In the genomic region with DNA sequence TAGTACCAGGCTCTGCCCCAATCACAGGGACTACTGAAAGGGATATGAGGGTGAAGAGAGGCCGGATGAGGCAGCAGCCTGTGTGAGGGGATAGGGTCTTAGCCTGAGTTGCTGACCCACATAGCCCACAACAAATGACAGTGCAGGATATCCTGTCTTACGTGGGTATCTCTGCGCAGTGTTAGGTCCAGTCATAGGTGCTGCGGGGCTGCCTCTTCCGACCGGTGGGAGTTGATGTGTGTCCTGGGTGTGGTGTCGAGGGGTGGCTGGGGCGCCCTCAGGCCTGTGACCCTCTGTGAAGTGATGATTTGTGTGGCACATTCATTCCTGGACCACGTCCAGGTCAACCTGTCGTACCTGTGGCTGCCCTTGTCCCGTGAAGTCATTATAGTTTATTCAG, we compare ENCODE assay signal across 16 mouse cellular contexts.
"Had no signal": no experiment of that assay in that cellular context is flagged by ENCODE, and none has a peak within 500 bp of the region (broad histone marks: within the 10 kb centered on the region; RNA-seq: fewer than 3 reads in every experiment).

No protein-coding gene starts in this region.

- H3K27ac ChIP-seq: kidney, postnatal 0 days; layer of hippocampus, adult 2 months; left cerebral cortex, adult 2 months; limb, embryonic 12.5 days; macrophage; midbrain, embryonic 12.5 days had no signal

- H3K9me3 ChIP-seq: limb, embryonic 12.5 days; midbrain, embryonic 12.5 days had no signal

- H3K4me2 ChIP-seq: limb, embryonic 12.5 days; lung, embryonic 14.5 days; midbrain, embryonic 12.5 days had no signal

- H3K27me3 ChIP-seq: limb, embryonic 12.5 days; midbrain, embryonic 12.5 days had no signal

- H3K4me3 ChIP-seq: layer of hippocampus, adult 2 months; left cerebral cortex, adult 2 months; limb, embryonic 12.5 days; midbrain, embryonic 12.5 days had no signal

- ATAC-seq: intestine, postnatal 0 days; lung, postnatal 0 days had no signal

- H3K4me1 ChIP-seq: limb, embryonic 12.5 days; midbrain, embryonic 12.5 days had no signal

- H3K9ac ChIP-seq: limb, embryonic 12.5 days; lung, embryonic 14.5 days; midbrain, embryonic 12.5 days had no signal

- DNase-seq: kidney, adult 2 months; kidney, postnatal 25 days; layer of hippocampus, adult 9-11 months; lung, embryonic 14.5 days; right cerebral cortex, adult 18-20 months; right cerebral cortex, postnatal 14 days; right cerebral cortex, postnatal 4 days; thymus, postnatal 25 days had no signal
